Comparison of ENCODE assay signal across 30 mouse cellular contexts in genomic region chr16:23312604-23313003, GRCm38 (mm10).
"Had no signal": no experiment of that assay in that cellular context is flagged by ENCODE, and none has a peak within 500 bp of the region (broad histone marks: within the 10 kb centered on the region; RNA-seq: fewer than 3 reads in every experiment).

No protein-coding gene starts in this region.

- H3K9me3 ChIP-seq: heart, embryonic 12.5 days; heart, embryonic 13.5 days; heart, embryonic 15.5 days; hindbrain, embryonic 10.5 days; hindbrain, embryonic 12.5 days; hindbrain, embryonic 13.5 days; hindbrain, embryonic 15.5 days; intestine, embryonic 15.5 days; kidney, embryonic 15.5 days had no signal

- DNase-seq: heart, postnatal 10 days; heart, postnatal 36 days; heart, postnatal 4 days; kidney, adult 11 months; kidney, adult 18-20 months; kidney, adult 2 months; kidney, adult 8-10 months; kidney, adult 9 months; kidney, postnatal 10 days; kidney, postnatal 14 days; kidney, postnatal 25 days; kidney, postnatal 36 days; kidney, postnatal 4 days; layer of hippocampus, adult 9-11 months; layer of hippocampus, postnatal 36 days had no signal

- H3K36me3 ChIP-seq: heart, embryonic 12.5 days; heart, embryonic 13.5 days; heart, embryonic 15.5 days; hindbrain, embryonic 15.5 days; intestine, embryonic 15.5 days; kidney, embryonic 15.5 days had no signal

- H3K27me3 ChIP-seq: heart, embryonic 12.5 days; heart, embryonic 13.5 days; hindbrain, embryonic 12.5 days; hindbrain, embryonic 13.5 days; hindbrain, embryonic 15.5 days; intestine, embryonic 15.5 days; kidney, embryonic 15.5 days had no signal

- H3K4me2 ChIP-seq: heart, embryonic 11.5 days; heart, embryonic 12.5 days; heart, embryonic 13.5 days; heart, embryonic 15.5 days; hindbrain, embryonic 12.5 days; hindbrain, embryonic 13.5 days; hindbrain, embryonic 14.5 days; hindbrain, embryonic 15.5 days; intestine, embryonic 15.5 days; kidney, embryonic 15.5 days had no signal

- H3K9ac ChIP-seq: heart, embryonic 12.5 days; heart, embryonic 13.5 days; heart, embryonic 15.5 days; hindbrain, embryonic 12.5 days; hindbrain, embryonic 13.5 days; hindbrain, embryonic 14.5 days; hindbrain, embryonic 15.5 days; intestine, embryonic 15.5 days; kidney, embryonic 15.5 days had no signal

- H3K27ac ChIP-seq: heart, embryonic 13.5 days; heart, embryonic 15.5 days; hindbrain, embryonic 10.5 days; hindbrain, embryonic 12.5 days; hindbrain, embryonic 13.5 days; hindbrain, embryonic 14.5 days; hindbrain, embryonic 15.5 days; hindbrain, postnatal 0 days; intestine, embryonic 15.5 days; kidney, embryonic 15.5 days; kidney, postnatal 0 days; layer of hippocampus, adult 2 months; left cerebral cortex, adult 2 months had no signal

- H3K4me3 ChIP-seq: heart, embryonic 12.5 days; heart, embryonic 13.5 days; heart, embryonic 15.5 days; hindbrain, embryonic 10.5 days; hindbrain, embryonic 12.5 days; hindbrain, embryonic 13.5 days; hindbrain, embryonic 15.5 days; intestine, embryonic 15.5 days; kidney, embryonic 15.5 days; layer of hippocampus, adult 2 months; left cerebral cortex, adult 2 months had no signal
